Mouse (Mus musculus): ENCODE data around the gene Sult2b1. TPM values are rescaled to one million over a fixed set of nuclear protein-coding genes. Genes with fewer than 3 reads are reported as not detected.

The Sult2b1 gene
- polyA plus RNA-seq, 1 experiment = not detected

DNA sequence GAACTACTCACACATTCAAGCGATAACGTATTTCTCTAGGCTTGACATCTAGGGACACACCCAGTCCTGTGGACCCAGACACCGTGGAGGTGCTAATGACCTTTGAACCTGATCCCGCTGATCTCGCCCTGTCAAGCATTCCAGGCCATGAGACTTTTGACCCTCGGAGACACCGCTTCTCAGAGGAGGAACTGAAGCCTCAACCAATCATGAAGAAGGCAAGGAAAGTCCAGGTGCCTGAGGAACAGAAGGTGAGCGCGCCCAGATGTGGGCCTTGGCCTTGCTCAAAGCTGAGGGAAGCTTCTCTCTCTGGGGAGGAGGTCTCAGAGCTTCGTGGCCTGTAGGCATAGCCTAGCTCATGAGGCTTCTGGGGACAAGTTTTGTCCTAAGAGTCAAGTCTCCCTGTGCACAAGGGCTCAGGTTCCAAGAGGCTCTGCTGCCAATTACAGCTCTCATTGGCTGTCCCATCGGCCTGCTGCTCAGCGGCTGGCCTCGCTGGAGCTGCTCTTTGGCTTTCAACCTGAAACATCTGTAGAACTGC lies 76.2 kb downstream of the Sult2b1 start:
- WGBS = 33% methylated on average over 13 of the region's 13 CpGs
- Histone ChIP-seq H3K4me1 (ENCODE audit: control insufficient read depth, insufficient read depth, low read length) (peaks cover 11% of the 10 kb centered on the region), H3K4me3 (replicated peaks; ENCODE audit: control insufficient read depth, low read depth, low read length) (peak overlapping the region; percentile 6), H3K27ac (ENCODE audit: control insufficient read depth, insufficient read depth, low read depth, low read length, poor library complexity) (peak overlapping the region; percentile 77)
- no peak for TF ChIP-seq POLR2A (IDR thresholded peaks at IDR 0.05; ENCODE audit: borderline replicate concordance, control insufficient read depth, low read depth, low read length)
- TF ChIP-seq CTCF (IDR thresholded peaks at IDR 0.05; ENCODE audit: control insufficient read depth, insufficient read depth, low read length) = no peak

DNA sequence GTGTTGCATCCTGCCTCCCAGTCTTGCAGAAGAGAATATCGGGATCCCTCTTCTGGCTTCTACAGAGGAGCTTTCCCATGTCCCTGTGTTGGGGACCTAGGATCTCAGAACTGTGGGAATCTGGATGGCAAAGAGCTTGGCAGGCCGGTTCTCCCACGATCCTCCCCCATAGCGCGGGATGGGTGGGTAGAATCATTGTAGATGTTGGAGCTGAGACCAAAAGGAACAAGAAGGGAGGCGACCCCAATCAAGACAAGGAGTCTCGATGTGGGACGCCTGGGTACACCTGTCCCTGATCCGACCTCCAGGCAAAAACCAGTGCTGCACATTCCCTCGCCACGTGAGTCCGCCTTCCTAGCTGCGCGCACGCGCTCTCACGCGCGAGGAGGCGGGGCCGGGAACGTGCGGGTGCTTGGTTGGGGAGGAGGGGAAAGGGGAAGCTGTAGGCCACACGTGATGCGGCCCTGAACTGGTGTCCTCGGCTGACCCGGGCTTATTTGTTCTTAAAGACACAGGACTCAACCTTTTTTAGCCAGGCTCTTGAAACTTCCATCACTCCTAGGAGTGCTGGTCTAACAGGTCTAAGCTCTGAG lies 77.0 kb downstream of the Sult2b1 start:
- Histone ChIP-seq H3K4me1 (ENCODE audit: control insufficient read depth, insufficient read depth, low read length) (peaks cover 11% of the 10 kb centered on the region), H3K4me3 (replicated peaks; ENCODE audit: control insufficient read depth, low read depth, low read length) (peak overlapping the region; percentile 61), H3K27ac (ENCODE audit: control insufficient read depth, insufficient read depth, low read depth, low read length, poor library complexity) (peak overlapping the region; percentile 77)
- WGBS = 0% methylated on average over 27 of the region's 27 CpGs
- peak; percentile 44; the same call in 1 of the 2 replicates for TF ChIP-seq POLR2A (IDR thresholded peaks at IDR 0.05; ENCODE audit: borderline replicate concordance, control insufficient read depth, low read depth, low read length)
- TF ChIP-seq CTCF (IDR thresholded peaks at IDR 0.05; ENCODE audit: control insufficient read depth, insufficient read depth, low read length) = no peak

- Histone ChIP-seq H3K27ac (ENCODE audit: control insufficient read depth, insufficient read depth, low read depth, low read length, poor library complexity) (peak overlapping the region; percentile 77), H3K4me3 (replicated peaks; ENCODE audit: control insufficient read depth, low read depth, low read length) (peak overlapping the region; percentile 63), H3K4me1 (ENCODE audit: control insufficient read depth, insufficient read depth, low read length) (peaks cover 11% of the 10 kb centered on the region)
- TF ChIP-seq CTCF (IDR thresholded peaks at IDR 0.05; ENCODE audit: control insufficient read depth, insufficient read depth, low read length) = no peak
- TF ChIP-seq POLR2A (IDR thresholded peaks at IDR 0.05; ENCODE audit: borderline replicate concordance, control insufficient read depth, low read depth, low read length) = peak; percentile 40; the same call in 1 of the 2 replicates
- WGBS = under 1% methylated on average over 45 of the region's 45 CpGs
These were observed 77.7 kb downstream of the Sult2b1 start for GRCm38 (mm10) chr7:45706721-45707241.

- peak overlapping the region; percentile 48 for H3K27ac ChIP-seq (ENCODE audit: control insufficient read depth, insufficient read depth, low read depth, low read length, poor library complexity)
- 0% methylated on average over 7 of the region's 7 CpGs for WGBS
- peak overlapping the region; percentile 60 for H3K4me3 ChIP-seq (replicated peaks; ENCODE audit: control insufficient read depth, low read depth, low read length)
- peaks cover 11% of the 10 kb centered on the region for H3K4me1 ChIP-seq (ENCODE audit: control insufficient read depth, insufficient read depth, low read length)
- TF ChIP-seq POLR2A (IDR thresholded peaks at IDR 0.05; ENCODE audit: borderline replicate concordance, control insufficient read depth, low read depth, low read length) = no peak
- no peak for TF ChIP-seq CTCF (IDR thresholded peaks at IDR 0.05; ENCODE audit: control insufficient read depth, insufficient read depth, low read length)
These were observed 78.6 kb downstream of the Sult2b1 start for GRCm38 (mm10) chr7:45705873-45706281.

GRCm38 (mm10) chr7:45705443-45705864 lies 79.0 kb downstream of the Sult2b1 start:
- H3K4me1 ChIP-seq (ENCODE audit: control insufficient read depth, insufficient read depth, low read length) = peaks cover 11% of the 10 kb centered on the region
- peak overlapping the region; percentile 48 for H3K27ac ChIP-seq (ENCODE audit: control insufficient read depth, insufficient read depth, low read depth, low read length, poor library complexity)
- peak overlapping the region; percentile 60 for H3K4me3 ChIP-seq (replicated peaks; ENCODE audit: control insufficient read depth, low read depth, low read length)
- WGBS = under 1% methylated on average over 21 of the region's 21 CpGs
- TF ChIP-seq POLR2A (IDR thresholded peaks at IDR 0.05; ENCODE audit: borderline replicate concordance, control insufficient read depth, low read depth, low read length) = no peak
- TF ChIP-seq CTCF (IDR thresholded peaks at IDR 0.05; ENCODE audit: control insufficient read depth, insufficient read depth, low read length) = no peak

DNA sequence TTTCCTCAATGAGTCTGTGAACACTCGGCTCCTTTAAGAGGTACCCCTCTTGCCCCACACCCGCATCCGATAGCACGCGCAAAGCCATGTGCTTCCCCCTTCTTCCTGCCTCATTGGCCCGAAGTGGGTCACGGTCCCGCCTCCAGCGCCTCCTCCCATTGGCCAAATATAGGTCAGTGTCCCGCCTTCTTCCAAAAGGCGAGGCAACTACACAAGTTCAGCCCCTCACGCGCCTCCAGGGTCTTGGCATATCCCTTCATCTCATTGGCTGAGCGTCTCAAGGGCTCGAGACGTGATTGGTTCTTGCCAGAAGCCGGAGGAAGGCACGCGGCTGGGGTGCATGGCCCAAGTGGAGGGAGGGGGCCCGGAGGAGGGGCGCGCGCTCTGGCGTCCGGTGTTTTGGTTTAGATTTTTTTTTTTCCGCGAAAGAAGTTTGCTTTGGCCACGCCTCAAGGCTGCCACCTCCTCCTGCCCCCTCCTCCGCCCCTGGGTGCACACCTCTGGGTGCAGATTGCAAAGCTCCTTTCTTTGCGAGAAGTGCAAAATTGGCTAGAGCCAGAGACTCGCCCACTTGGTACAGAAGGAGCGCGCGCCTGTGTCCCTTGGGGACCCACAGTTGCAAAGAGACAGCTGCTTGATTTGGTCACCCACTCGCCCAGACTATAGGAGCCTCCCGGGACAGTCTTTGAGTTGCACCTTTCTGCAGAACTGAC lies 79.6 kb downstream of the Sult2b1 start, which contains the start of gene Dbp:
Gene Dbp, plus strand, starts transcription at position 359 of the 713 bp plus-strand sequence.
- TF ChIP-seq CTCF (IDR thresholded peaks at IDR 0.05; ENCODE audit: control insufficient read depth, insufficient read depth, low read length) (no peak), POLR2A (IDR thresholded peaks at IDR 0.05; ENCODE audit: borderline replicate concordance, control insufficient read depth, low read depth, low read length) (no peak)
- peak within 1 kb of the TSS; percentile 48 for H3K27ac ChIP-seq (ENCODE audit: control insufficient read depth, insufficient read depth, low read depth, low read length, poor library complexity)
- peak within 1 kb of the TSS; percentile 60 for H3K4me3 ChIP-seq (replicated peaks; ENCODE audit: control insufficient read depth, low read depth, low read length)
- WGBS = under 1% methylated on average over 36 of the region's 36 CpGs
- peaks cover 11% of the 10 kb centered on the region for H3K4me1 ChIP-seq (ENCODE audit: control insufficient read depth, insufficient read depth, low read length)

- no peak for TF ChIP-seq CTCF (IDR thresholded peaks at IDR 0.05; ENCODE audit: control insufficient read depth, insufficient read depth, low read length)
- TF ChIP-seq POLR2A (IDR thresholded peaks at IDR 0.05; ENCODE audit: borderline replicate concordance, control insufficient read depth, low read depth, low read length) = no peak
- 1% methylated on average over 13 of the region's 13 CpGs for WGBS
- H3K4me3 ChIP-seq (replicated peaks; ENCODE audit: control insufficient read depth, low read depth, low read length) = peak overlapping the region; percentile 10
- peak overlapping the region; percentile 35; the same call in 1 of the 2 replicates for H3K27ac ChIP-seq (ENCODE audit: control insufficient read depth, insufficient read depth, low read depth, low read length, poor library complexity)
- peaks cover 10% of the 10 kb centered on the region for H3K4me1 ChIP-seq (ENCODE audit: control insufficient read depth, insufficient read depth, low read length)
These were observed 80.4 kb downstream of the Sult2b1 start for GRCm38 (mm10) chr7:45704046-45704559.

All from bone marrow, adult 2 months (tissue).